Mouse (Mus musculus): ENCODE data around the gene Manbal.

- no peak for TF ChIP-seq CTCF (IDR thresholded peaks at IDR 0.05; ENCODE audit: low read depth)
- no peak for TF ChIP-seq EP300 (IDR thresholded peaks at IDR 0.05; ENCODE audit: low read depth)
Measured at GRCm38 (mm10) chr2:157371696-157372095, 4.3 kb downstream of the Manbal start.

All from liver, embryonic 14.5 days (tissue).